Mouse (Mus musculus): ENCODE measurements around the gene Atp13a1. TPM values are rescaled to one million over a fixed set of nuclear protein-coding genes. Genes with fewer than 3 reads are reported as not detected.

Atp13a1 gene
- total RNA-seq (2021), result 34.8 and 36.3 TPM in 2 replicates
- long read RNA-seq, experiment 1, transcript Atp13a1-201 (26 exons, 3,915 nt), result major isoform, 33 of 69 reads
- long read RNA-seq, experiment 1, partial matches to known transcripts, result 10 of 69 reads
- long read RNA-seq, experiment 1, other reads (novel, unspliced or antisense), result 26 of 69 reads
- long read RNA-seq, experiment 2, transcript Atp13a1-201 (26 exons, 3,915 nt), result major isoform, 33 of 64 reads
- long read RNA-seq, experiment 2, partial matches to known transcripts, result 9 of 64 reads
- long read RNA-seq, experiment 2, other reads (novel, unspliced or antisense), result 22 of 64 reads

DNA sequence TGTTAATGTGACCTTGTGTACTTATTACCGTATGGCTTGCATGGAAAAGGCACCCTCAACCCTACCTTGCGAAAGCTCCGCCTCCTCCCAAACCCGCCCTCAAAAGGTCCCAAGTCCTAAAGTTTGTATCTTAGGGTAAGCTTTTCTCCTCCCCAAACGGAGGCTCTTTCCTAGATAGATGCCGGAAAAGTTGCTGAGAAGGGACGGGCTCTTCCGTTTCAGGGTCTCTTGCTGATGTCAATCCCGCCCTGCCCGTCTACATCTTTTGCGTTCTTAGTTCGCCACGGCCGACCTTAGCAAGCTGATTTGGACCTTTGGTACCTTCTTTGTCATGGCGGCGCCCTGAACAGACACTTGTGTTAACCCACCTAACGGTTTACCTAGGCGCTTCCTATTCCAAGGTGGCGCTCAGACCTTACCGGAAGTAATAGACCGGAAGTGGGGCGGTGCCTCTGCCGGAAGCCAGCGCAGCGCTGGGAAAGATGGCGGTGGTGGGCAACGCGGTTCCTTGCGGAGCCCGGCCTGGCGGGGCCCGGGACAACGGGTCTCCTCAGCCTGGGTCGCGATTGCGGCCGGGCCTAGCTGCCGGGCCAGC, at the start of gene Atp13a1, which contains the start of gene Zfp866:
TSS of gene Atp13a1 (plus strand) at position 391 of the 595 bp plus-strand sequence.
TSS of gene Zfp866 (minus strand) at position 406 of the 595 bp plus-strand sequence.
- DNase-seq, result peak; percentile 94

DNA sequence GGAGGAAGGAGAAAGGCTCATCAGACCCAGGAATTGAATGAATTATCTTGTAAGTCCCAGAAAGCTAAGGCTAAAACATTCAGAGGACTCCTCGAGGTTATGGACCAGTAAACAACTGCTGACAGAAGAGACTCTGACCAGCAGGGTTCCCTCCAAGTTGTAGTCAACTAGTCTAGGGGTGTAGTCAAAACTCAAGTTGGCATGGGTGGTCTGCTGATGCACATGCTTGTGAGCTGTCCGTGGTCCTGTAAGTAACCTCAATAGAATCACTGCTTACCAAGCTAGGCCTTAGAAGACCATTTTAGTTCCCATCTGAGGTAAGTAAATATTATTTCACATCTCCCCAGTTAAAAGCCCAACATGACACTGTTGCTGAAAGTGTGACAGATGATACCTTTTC, 49.7 kb upstream of the Atp13a1 start:
- no peak for DNase-seq

DNA sequence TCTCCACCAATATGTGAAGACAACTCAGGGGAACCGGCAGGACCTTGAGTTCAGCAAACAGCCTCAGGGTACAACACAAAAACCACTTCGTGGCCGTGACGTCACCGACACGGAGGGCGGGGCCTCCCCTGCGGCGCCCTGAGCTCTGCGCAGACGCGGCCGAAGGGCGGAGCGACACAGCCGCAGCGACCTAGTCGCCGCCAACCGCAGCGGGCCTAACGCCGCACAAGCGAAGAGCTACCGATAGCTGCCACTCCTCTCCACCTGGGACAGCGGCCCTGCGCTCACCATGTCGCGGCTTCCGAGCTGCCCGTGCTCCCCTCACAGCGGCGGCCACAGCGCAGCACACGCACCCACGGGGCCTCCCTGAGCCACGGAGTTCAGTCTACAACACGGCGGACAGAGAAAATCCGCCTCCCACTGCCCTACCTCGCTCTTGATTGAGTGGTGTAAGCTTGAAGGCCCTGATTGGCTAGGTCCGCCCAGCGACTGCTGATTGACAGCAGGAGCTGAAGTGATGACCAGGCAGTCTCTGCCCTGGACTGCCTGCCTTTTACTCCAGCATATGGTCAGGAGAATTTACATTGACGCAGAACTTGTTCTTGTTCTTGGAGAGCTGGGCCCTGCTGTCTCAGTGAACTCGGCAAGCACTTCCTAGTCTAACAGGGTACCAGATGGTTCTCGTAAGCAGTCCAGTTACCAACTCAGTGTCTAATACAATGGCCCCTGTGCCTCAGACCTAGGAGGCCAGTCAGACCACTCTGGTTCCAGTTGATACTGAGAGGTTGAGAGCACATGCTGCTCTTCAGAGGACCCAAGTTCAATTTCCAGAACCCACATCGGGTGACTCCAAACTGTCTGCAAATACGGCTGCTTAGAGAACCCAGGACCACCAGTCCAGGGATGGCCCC, 41.2 kb upstream of the Atp13a1 start, which contains the start of gene Zfp963:
TSS of gene Zfp963 (minus strand) at position 427 of the 911 bp plus-strand sequence.
- peak; percentile 97 for DNase-seq

DNA sequence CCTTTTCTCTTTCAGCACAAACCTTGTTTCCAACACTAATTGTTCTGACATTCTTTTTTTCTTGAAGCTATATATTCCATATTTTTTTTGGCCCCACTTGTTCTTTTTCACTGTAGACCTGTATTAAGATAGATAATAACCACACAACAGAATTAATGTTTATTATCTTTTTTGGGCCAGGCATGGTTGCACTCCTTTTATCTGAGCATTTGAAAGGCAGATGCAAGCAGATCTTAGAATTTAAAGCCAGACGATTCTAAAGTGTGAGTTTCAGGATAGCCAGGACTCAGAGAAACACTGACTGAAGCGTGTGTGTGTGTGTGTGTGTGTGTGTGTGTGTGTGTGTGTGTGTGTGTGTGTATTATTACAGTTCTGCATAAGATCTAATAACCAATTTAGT, 38.5 kb upstream of the Atp13a1 start:
- no peak for DNase-seq

DNA sequence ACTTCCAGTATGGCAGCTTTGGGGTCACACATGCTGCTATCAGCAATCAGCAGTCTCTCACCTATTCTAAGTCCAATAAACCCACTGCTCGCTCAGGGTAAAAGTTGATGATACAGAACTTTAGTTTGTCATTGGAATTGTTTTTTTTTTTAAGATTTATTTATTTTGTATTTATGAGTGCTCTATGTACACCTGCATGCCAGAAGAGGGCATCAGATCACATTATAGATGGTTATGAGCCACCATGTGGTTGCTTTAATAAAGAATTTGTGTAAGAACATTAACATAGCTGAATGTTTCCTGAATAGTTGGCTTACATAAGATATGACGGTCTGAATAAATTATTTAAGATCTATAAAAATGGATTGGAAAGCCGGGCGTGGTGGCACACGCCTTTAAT, 32.6 kb upstream of the Atp13a1 start:
- no peak for DNase-seq

DNA sequence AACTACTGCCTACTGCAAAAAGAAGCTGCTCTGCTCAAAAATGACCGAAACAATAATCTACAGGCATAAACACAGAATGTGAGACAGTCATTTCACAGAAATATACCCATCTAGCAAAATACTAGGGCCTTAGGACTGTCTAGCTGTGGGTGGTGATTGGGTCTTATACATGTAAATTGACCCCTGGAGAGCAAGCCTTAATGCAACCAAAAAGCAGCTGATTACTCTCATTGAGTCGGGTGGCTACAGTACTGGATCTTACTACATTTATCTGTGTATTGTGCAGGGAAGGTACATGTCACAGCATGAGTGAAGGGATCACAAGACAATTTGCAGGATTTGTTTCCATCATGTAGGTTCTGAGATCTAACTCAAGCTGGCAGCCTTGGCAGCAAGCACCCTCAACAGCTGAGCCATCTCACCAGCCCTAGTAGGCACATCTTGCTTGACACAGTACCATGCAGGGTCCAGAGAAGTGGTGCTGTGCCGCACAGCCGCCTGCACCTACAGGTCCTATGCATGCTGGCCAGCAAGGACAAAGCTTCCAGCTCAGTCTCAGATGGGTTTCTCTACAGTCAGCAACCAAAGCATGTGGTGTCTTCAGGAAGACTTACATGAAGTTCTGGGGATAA, 29.0 kb upstream of the Atp13a1 start:
- DNase-seq, result no peak

DNA sequence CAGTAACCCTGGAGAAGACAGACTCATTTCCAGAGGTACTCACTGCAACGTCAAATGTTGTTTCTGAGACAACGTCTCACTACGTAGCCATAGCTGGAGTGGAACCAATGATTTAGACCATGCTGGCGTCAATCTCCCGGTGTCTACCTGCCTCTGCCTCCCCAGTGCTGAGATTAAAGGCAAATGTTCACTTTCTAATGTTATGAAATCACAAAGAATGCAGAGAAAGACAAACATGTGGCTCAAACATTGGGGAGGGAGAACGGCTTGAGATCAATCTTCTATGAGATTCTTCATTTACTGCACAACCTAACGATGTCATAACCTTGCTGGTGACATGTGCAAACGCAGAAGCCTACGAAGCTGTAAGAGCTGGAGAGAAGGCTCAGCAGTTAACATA, 19.7 kb upstream of the Atp13a1 start:
- DNase-seq, result no peak

DNA sequence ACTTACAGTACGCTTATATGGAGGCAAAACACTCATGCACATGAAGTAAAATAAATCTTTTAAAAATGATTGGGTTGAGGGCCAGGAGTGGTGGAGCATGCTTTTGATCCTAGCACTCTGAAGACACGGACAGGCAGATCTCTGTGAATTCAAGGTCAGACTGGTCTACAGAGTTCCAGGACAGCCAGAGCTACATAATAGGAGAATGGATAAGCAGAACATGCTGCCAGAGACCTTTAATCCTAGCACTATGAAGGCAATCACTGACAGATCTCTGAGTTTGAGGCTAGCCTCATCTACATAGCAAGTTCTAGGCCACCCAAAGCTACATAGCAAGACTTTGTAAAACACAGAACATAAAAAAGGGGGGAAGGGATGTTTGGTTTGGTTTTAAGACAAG, 18.9 kb upstream of the Atp13a1 start:
- no peak for DNase-seq

DNA sequence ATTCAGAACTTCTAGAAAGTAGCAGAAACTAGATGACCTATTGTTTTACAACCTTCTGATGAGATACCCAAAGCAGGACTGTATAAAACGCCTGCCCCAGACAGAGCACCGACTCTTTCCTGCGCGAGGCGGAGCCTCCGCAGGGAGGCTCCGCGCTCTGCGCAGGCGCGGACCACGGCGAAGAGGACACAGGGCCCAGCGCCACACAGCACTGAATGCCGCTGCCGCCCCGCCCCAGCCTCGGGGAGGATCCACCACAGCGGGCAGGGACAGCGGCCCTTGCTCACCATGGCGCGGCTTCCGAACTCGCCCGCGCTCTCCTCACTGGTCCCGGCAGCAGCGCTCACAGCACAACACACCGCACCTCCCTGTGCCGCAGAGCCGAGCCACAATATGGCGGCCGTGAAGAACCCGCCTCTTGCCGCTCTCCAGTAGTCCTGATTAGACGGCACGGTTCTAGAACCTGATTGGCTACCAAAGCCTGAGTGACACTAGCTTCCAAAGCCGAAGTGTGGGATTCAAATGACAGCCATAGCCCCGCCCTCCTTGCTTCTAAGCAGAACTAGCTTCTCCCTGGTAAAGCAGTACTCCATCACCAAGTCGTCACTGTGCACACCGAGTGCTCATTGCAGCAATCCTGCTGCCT, 16.3 kb upstream of the Atp13a1 start, which contains the start of gene Gm20422:
TSS of gene Gm20422 (minus strand) at position 384 of the 646 bp plus-strand sequence.
- peak; percentile 92 for DNase-seq

DNA sequence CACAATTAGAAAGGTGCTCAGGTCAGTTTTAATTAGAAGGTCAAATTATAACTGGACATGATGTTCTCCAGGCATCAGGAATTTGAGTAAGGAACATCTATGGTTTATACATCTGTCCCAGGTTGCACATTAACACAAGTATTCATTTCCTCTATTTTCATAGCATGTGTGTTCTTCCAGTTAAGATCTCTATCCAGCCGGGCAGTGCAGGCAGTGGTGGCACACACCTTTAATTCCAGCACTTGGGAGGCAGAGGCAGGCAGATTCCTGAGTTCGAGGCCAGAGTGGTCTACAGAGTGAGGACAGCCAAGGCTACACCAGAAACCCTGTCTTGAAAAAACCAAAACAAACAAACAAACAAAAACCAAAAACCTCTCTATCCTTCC, 15.8 kb upstream of the Atp13a1 start:
- no peak for DNase-seq

DNA sequence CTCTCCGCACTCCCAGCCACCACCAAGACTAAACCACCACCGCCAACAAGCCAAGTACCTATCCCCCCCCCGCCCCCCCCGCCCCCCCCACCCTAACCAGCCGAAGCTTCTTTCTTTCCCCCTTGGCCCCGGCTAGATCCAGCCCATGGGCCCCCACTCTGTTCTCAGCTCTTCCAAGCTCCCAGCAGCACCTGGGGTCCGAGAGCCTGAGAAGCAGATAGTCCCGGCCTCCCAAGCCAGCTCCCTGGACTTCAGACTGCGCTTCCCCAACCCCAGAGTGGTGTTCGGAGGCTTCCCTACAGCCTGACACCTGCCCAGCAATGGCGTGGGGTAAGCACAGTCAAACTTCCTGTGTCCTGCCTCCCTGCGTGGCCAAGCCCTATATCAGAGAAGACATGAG, 13.9 kb upstream of the Atp13a1 start:
- DNase-seq, result no peak

DNA sequence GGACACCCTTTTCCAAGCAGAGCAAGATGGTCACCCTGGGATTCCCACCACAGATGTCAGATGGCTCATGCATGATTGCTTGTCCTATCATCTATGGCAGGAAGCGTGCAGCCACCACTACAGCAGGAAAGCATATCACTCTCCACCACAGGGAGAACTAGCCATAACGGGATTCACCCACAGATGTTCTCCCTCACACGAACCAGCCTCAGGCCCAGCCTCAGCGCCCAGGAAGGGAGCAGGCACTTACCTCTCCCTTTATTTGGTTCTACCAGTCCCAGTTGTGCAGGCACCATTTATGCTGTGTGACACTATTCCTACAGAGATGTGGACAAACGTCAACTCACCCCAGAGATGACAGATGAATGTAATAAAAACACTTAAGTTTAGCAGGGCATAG, 1.9 kb upstream of the Atp13a1 start:
- no peak for DNase-seq

DNA sequence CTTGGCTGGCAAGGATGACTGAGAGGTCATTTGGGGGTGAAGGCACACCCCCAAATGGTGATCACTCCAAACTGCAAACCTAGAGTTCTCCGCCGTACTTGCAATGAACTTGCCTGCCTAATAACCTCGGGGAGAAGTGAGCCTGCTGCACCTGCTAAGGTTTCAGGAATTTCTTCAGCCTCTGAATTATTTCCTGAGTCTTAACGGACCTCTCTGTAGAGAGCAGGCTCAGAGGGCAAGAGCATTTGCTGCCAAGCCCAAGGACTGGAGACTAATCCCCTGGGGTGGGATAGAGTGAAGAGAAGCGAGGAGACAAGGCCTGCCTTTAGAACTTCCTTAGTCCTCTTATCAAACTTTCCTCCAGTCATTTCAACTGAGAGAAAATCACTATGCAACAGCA, 1.2 kb upstream of the Atp13a1 start:
- DNase-seq, result no peak

DNA sequence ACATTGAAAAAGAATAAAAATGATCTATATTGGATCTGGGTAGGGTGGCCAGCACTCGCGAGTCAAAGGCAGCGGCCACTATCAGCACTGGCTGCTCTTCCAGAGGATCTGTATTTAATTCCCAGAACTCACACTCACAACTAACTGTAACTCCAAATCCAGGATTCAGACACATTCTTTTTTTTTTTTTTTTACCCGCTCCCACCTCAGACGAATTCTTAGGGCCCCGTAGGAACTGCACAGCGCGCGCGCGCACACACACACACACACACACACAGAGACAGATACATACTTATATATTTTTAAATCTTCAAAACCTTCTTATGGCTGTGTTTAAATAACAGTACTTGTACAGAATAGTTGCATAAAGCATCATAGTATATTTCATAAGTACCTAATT, 599 bp upstream of the Atp13a1 start:
- DNase-seq, result no peak

DNA sequence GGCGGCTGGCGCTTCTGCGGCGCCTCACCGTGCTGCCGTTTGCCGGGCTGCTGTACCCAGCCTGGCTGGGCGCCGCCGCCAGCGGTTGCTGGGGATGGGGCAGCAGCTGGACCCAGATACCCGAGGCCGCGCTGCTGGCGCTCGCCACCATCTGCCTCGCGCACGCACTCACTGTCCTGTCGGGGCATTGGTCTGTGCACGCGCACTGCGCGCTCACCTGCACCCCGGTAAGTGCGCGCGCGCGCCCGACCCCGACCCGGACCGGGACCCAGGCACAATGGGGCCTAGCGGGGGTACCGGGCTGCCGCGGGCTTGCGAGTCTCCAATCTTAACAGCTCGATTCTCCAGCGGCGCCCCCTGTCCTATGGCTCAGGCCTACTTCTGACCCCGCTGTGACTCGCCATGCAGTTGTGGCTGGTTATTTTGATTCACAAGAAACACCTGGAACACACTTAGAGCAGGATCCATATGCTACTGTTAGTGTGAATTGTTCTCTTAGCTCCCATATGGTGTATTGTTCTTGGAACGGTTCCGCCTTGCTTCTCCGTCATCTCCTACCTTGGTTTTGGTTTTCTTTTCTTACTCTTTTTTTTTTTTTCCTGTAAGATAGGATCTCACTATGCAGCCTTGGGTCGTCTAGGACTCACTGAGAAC, 579 bp downstream of the Atp13a1 start:
- DNase-seq, result peak; percentile 67

DNA sequence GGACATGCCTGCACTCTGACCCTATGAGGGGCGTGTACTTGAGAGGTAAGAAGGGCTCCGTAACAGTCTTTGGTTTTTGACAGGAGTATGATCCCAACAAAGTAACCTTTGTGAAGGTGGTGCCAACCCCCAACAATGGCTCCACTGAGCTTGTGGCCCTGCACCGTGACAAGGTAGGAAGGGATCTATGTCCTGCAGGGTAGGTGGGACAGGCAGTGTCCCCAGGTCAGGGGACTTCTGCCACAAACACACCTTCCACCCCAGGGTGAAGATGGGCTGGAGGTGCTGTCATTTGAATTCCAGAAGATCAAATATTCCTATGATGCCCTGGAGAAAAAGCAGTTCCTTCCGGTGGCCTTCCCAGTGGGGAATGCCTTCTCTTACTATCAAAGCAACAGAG, 2.7 kb downstream of the Atp13a1 start:
- DNase-seq, result no peak

DNA sequence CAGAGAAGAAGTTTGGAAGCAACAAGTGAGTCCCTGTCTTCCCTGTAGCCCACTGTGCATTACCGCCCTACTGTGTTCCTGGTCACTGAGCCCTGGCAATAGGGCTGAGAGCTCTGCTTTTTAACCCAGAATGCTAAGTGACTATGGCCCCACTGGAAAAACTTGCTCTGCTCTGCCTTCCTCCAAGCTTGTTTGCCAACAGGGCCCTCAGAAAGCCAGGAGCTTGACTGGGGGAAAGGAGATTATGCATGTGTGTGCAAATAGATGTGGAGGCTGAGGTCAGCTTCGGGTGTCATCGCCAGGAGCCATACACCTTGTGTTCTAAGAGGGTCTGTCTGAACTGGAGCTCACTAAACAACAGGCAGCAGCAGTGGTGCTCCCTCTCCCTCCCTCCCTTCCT, 3.1 kb downstream of the Atp13a1 start:
- DNase-seq, result no peak

DNA sequence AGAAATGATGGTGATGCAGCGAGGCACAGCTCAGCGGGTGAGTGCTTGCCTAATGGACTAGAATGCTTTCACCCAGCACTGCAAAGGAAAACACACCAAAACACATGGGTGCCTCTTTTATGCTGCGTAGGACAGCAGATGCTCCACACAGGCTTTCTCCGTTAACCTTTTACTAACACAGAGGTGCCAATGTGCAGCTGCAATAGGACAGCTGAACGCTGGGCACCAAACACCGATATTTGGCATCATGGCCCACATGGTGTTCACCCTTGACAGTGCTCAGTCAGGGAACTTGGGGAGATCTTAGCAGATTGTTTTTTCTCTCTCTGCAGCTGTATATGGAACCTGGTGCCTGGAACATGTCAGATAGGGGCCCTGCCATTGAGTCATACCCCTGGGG, 3.9 kb downstream of the Atp13a1 start:
- no peak for DNase-seq

DNA sequence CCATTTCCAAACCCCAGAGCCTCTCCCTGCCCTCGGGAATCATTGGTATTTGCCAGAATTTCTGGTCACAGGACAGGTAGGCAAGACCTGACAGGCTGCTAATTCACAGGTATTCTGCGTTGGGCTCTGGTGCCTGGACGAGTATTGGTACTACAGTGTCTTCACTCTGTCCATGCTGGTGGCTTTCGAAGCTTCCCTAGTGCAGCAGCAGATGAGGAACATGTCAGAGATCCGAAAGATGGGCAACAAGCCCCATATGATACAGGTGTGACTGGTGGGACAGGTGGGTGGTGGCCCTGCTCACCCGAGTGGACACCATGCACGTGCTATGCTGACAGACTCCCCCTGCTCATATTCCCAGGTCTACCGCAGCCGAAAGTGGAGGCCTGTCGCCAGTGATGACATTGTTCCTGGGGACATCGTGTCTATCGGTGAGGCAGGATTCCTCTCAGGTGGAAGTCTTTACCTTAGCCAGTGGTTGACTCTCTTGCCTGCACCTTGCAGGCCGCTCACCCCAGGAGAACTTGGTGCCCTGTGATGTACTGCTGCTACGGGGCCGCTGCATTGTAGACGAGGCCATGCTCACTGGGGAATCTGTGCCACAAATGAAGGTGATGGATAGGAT, 5.9 kb downstream of the Atp13a1 start:
- no peak for DNase-seq

DNA sequence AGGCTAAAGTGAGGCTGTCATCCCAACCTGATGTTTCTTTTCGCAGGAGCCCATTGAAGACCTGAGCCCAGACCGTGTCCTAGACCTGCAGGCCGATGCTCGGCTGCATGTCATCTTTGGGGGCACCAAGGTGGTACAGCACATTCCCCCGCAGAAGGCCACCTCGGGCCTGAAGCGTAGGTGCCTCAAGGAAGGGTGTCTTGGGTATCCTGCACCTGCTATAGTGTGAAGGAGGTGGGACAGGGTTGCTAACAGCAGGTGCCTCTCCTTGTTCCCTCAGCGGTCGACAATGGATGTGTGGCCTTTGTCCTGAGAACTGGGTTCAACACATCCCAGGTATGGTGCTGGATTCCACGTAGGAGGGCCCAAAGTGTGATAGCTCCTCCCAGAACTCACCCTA, 6.7 kb downstream of the Atp13a1 start:
- no peak for DNase-seq

DNA sequence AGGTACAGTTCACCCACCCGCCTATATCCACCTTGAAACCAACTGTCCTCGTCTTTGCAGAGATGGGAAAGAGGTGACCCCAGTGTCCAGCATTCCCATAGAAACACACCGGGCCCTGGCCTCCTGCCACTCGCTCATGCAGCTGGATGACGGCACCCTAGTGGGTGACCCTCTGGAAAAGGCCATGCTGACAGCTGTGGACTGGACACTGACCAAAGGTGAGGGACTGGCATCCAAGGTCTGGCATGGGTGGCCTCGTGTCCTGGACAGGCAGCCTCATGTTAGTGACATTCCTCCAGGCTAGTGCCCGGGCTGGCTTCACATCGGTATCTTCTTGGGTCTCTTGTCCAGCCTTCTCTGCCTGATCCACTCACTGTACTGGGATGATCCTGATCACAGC, 8.3 kb downstream of the Atp13a1 start:
- DNase-seq, result no peak

Measured in adrenal gland, postnatal 14 days (tissue).